Mouse (Mus musculus) right cerebral cortex, postnatal 36 days (tissue): Measurements from ENCODE around the gene Grem1.

ENCODE experiments used
- DNase-seq, 2 experiments: peaks; one replicate each; pipeline ENCODE4 v3.0.0; 2022; ENCODE audit warnings: low spot score in 2 of 2, mixed read lengths in 1 of 2

Grem1 gene

GRCm38 (mm10) chr2:113758311-113759161, at the start of gene Grem1:
Gene Grem1 (minus strand): TSS chr2:113758646.
- DNase-seq: no peak

GRCm38 (mm10) chr2:113807640-113808039, 49.2 kb upstream of the Grem1 start:
- no peak for DNase-seq

- no peak for DNase-seq
Observed at GRCm38 (mm10) chr2:113806851-113807577, 48.6 kb upstream of the Grem1 start.

GRCm38 (mm10) chr2:113805765-113806164, 47.3 kb upstream of the Grem1 start:
- DNase-seq: no peak

GRCm38 (mm10) chr2:113803753-113804152, 45.3 kb upstream of the Grem1 start:
- no peak for DNase-seq

GRCm38 (mm10) chr2:113800846-113801245, 42.4 kb upstream of the Grem1 start:
- DNase-seq: no peak

GRCm38 (mm10) chr2:113798605-113799004, 40.2 kb upstream of the Grem1 start:
- no peak for DNase-seq

- DNase-seq: no peak
Observed at GRCm38 (mm10) chr2:113795186-113795585, 36.7 kb upstream of the Grem1 start.

GRCm38 (mm10) chr2:113793521-113793920, 35.1 kb upstream of the Grem1 start:
- no peak for DNase-seq

GRCm38 (mm10) chr2:113788821-113789387, 30.5 kb upstream of the Grem1 start:
- DNase-seq: no peak

GRCm38 (mm10) chr2:113787882-113788281, 29.4 kb upstream of the Grem1 start:
- DNase-seq: no peak

- DNase-seq: no peak
Observed at GRCm38 (mm10) chr2:113784851-113785250, 26.4 kb upstream of the Grem1 start.

GRCm38 (mm10) chr2:113781521-113781920, 23.1 kb upstream of the Grem1 start:
- no peak for DNase-seq

GRCm38 (mm10) chr2:113781107-113781506, 22.7 kb upstream of the Grem1 start:
- DNase-seq: no peak

GRCm38 (mm10) chr2:113779336-113779735, 20.9 kb upstream of the Grem1 start:
- no peak for DNase-seq

- no peak for DNase-seq
Observed at GRCm38 (mm10) chr2:113778036-113778435, 19.6 kb upstream of the Grem1 start.

- no peak for DNase-seq
Observed at GRCm38 (mm10) chr2:113776297-113776696, 17.9 kb upstream of the Grem1 start.

GRCm38 (mm10) chr2:113774150-113774805, 15.8 kb upstream of the Grem1 start:
- DNase-seq: no peak

- no peak for DNase-seq
Observed at GRCm38 (mm10) chr2:113768541-113769303, 10.3 kb upstream of the Grem1 start.

- no peak for DNase-seq
Observed at GRCm38 (mm10) chr2:113765885-113766284, 7.4 kb upstream of the Grem1 start.

GRCm38 (mm10) chr2:113764968-113765367, 6.5 kb upstream of the Grem1 start:
- DNase-seq: no peak
